Mouse (Mus musculus): ENCODE results near the gene Vash1. TPM values are rescaled to one million over a fixed set of nuclear protein-coding genes. Genes with fewer than 3 reads are reported as not detected.

Gene Vash1
- polyA plus RNA-seq, 1 experiment, result 0.50 TPM

- Histone ChIP-seq H3K27ac (ENCODE audit: insufficient read depth, low read depth, low read length) (no peak overlapping the region), H3K4me1 (ENCODE audit: control insufficient read depth, insufficient read depth, low read length) (no peaks in the 10 kb centered on the region), H3K4me3 (ENCODE audit: insufficient read depth, low read length) (no peak overlapping the region)
- TF ChIP-seq CTCF (IDR thresholded peaks at IDR 0.05; ENCODE audit: low read depth, low read length) (no peak), POLR2A (IDR thresholded peaks at IDR 0.05; ENCODE audit: borderline replicate concordance, low read depth, low read length) (no peak)
These were observed 24.2 kb downstream of the Vash1 start for GRCm38 (mm10) chr12:86702690-86703089.

- Histone ChIP-seq H3K4me3 (ENCODE audit: insufficient read depth, low read length) (no peak overlapping the region), H3K27ac (ENCODE audit: insufficient read depth, low read depth, low read length) (no peak overlapping the region), H3K4me1 (ENCODE audit: control insufficient read depth, insufficient read depth, low read length) (no peaks in the 10 kb centered on the region)
- TF ChIP-seq POLR2A (IDR thresholded peaks at IDR 0.05; ENCODE audit: borderline replicate concordance, low read depth, low read length) (no peak), CTCF (IDR thresholded peaks at IDR 0.05; ENCODE audit: low read depth, low read length) (no peak)
These were observed 27.3 kb downstream of the Vash1 start for GRCm38 (mm10) chr12:86705843-86706242.

GRCm38 (mm10) chr12:86714026-86714425 is 35.5 kb downstream of the Vash1 start:
- Histone ChIP-seq H3K4me1 (ENCODE audit: control insufficient read depth, insufficient read depth, low read length) (peaks cover 2% of the 10 kb centered on the region; the same call in 1 of the 2 replicates), H3K4me3 (ENCODE audit: insufficient read depth, low read length) (no peak overlapping the region), H3K27ac (ENCODE audit: insufficient read depth, low read depth, low read length) (no peak overlapping the region)
- TF ChIP-seq POLR2A (IDR thresholded peaks at IDR 0.05; ENCODE audit: borderline replicate concordance, low read depth, low read length), result no peak
- TF ChIP-seq CTCF (IDR thresholded peaks at IDR 0.05; ENCODE audit: low read depth, low read length), result peak; percentile 29; the same call in 1 of the 2 replicates

- Histone ChIP-seq H3K4me1 (ENCODE audit: control insufficient read depth, insufficient read depth, low read length) (peaks cover 2% of the 10 kb centered on the region; the same call in 1 of the 2 replicates), H3K4me3 (ENCODE audit: insufficient read depth, low read length) (no peak overlapping the region), H3K27ac (ENCODE audit: insufficient read depth, low read depth, low read length) (no peak overlapping the region)
- TF ChIP-seq POLR2A (IDR thresholded peaks at IDR 0.05; ENCODE audit: borderline replicate concordance, low read depth, low read length), result no peak
- peak; percentile 63 for TF ChIP-seq CTCF (IDR thresholded peaks at IDR 0.05; ENCODE audit: low read depth, low read length)
These were observed 36.9 kb downstream of the Vash1 start for GRCm38 (mm10) chr12:86715401-86715800.

GRCm38 (mm10) chr12:86716962-86717361 is 38.5 kb downstream of the Vash1 start:
- no peak overlapping the region for H3K27ac ChIP-seq (ENCODE audit: insufficient read depth, low read depth, low read length)
- H3K4me1 ChIP-seq (ENCODE audit: control insufficient read depth, insufficient read depth, low read length), result peaks cover 2% of the 10 kb centered on the region; the same call in 1 of the 2 replicates
- TF ChIP-seq CTCF (IDR thresholded peaks at IDR 0.05; ENCODE audit: low read depth, low read length), result no peak
- TF ChIP-seq POLR2A (IDR thresholded peaks at IDR 0.05; ENCODE audit: borderline replicate concordance, low read depth, low read length), result no peak
- no peak overlapping the region for H3K4me3 ChIP-seq (ENCODE audit: insufficient read depth, low read length)

- Histone ChIP-seq H3K4me3 (ENCODE audit: insufficient read depth, low read length) (no peak overlapping the region), H3K4me1 (ENCODE audit: control insufficient read depth, insufficient read depth, low read length) (no peaks in the 10 kb centered on the region), H3K27ac (ENCODE audit: insufficient read depth, low read depth, low read length) (no peak overlapping the region)
- TF ChIP-seq POLR2A (IDR thresholded peaks at IDR 0.05; ENCODE audit: borderline replicate concordance, low read depth, low read length) (no peak), CTCF (IDR thresholded peaks at IDR 0.05; ENCODE audit: low read depth, low read length) (no peak)
These were observed 41.6 kb downstream of the Vash1 start for GRCm38 (mm10) chr12:86719961-86720639.

- H3K4me3 ChIP-seq (ENCODE audit: insufficient read depth, low read length), result no peak overlapping the region
- no peaks in the 10 kb centered on the region for H3K4me1 ChIP-seq (ENCODE audit: control insufficient read depth, insufficient read depth, low read length)
- TF ChIP-seq CTCF (IDR thresholded peaks at IDR 0.05; ENCODE audit: low read depth, low read length) (no peak), POLR2A (IDR thresholded peaks at IDR 0.05; ENCODE audit: borderline replicate concordance, low read depth, low read length) (no peak)
- no peak overlapping the region for H3K27ac ChIP-seq (ENCODE audit: insufficient read depth, low read depth, low read length)
These were observed 43.0 kb downstream of the Vash1 start for GRCm38 (mm10) chr12:86721453-86721852.

GRCm38 (mm10) chr12:86724300-86724699 is 45.8 kb downstream of the Vash1 start:
- Histone ChIP-seq H3K4me3 (ENCODE audit: insufficient read depth, low read length) (no peak overlapping the region), H3K27ac (ENCODE audit: insufficient read depth, low read depth, low read length) (no peak overlapping the region), H3K4me1 (ENCODE audit: control insufficient read depth, insufficient read depth, low read length) (no peaks in the 10 kb centered on the region)
- no peak for TF ChIP-seq POLR2A (IDR thresholded peaks at IDR 0.05; ENCODE audit: borderline replicate concordance, low read depth, low read length)
- TF ChIP-seq CTCF (IDR thresholded peaks at IDR 0.05; ENCODE audit: low read depth, low read length), result no peak

- TF ChIP-seq CTCF (IDR thresholded peaks at IDR 0.05; ENCODE audit: low read depth, low read length) (no peak), POLR2A (IDR thresholded peaks at IDR 0.05; ENCODE audit: borderline replicate concordance, low read depth, low read length) (no peak)
- H3K4me3 ChIP-seq (ENCODE audit: insufficient read depth, low read length), result peak overlapping the region; percentile 79
- no peak overlapping the region for H3K27ac ChIP-seq (ENCODE audit: insufficient read depth, low read depth, low read length)
- no peaks in the 10 kb centered on the region for H3K4me1 ChIP-seq (ENCODE audit: control insufficient read depth, insufficient read depth, low read length)
These were observed 47.2 kb downstream of the Vash1 start for GRCm38 (mm10) chr12:86725706-86726105.

GRCm38 (mm10) chr12:86726120-86726640 is 47.7 kb downstream of the Vash1 start, which contains the start of gene Angel1:
Gene Angel1, minus strand, starts transcription at chr12:86726460.
- H3K4me3 ChIP-seq (ENCODE audit: insufficient read depth, low read length), result peak within 1 kb of the TSS; percentile 79
- TF ChIP-seq POLR2A (IDR thresholded peaks at IDR 0.05; ENCODE audit: borderline replicate concordance, low read depth, low read length), result no peak
- no peak for TF ChIP-seq CTCF (IDR thresholded peaks at IDR 0.05; ENCODE audit: low read depth, low read length)
- H3K27ac ChIP-seq (ENCODE audit: insufficient read depth, low read depth, low read length), result no peak within 1 kb of the TSS
- no peaks in the 10 kb centered on the region for H3K4me1 ChIP-seq (ENCODE audit: control insufficient read depth, insufficient read depth, low read length)

All from bone marrow macrophage, adult 2 months (primary cell).